Mouse (Mus musculus) embryonic facial prominence, embryonic 11.5 days (tissue): ENCODE data around the gene Ovol2. TPM values are rescaled to one million over a fixed set of nuclear protein-coding genes. Genes with fewer than 3 reads are reported as not detected.
"Not testable (repeated sequence)": the region's sequence is repeated elsewhere in the genome, so short reads cannot be mapped to it uniquely, and the experiment has no call there.

ENCODE experiments used
- ATAC-seq: fragments of 200-750 bp; cut with Nextera tagmentation; replicated peaks from 2 replicates; pipeline ENCODE4 v1.8.0; 2017; ENCODE audit warnings: low read depth; ENCODE audit not compliant: insufficient number of reproducible peaks, low FRiP score, low TSS enrichment
- DNase-seq: peaks from one replicate; pipeline ENCODE4 v3.0.0-alpha.2; 2015; ENCODE audit warnings: low spot score
- H3K27ac ChIP-seq: fragments of 300-500 bp; sonication (generic); replicated peaks from 2 replicates; pipeline ENCODE4 v1.5.1; 2014; ENCODE audit warnings: mild to moderate bottlenecking, low read depth, low read length, control low read depth
- H3K27me3 ChIP-seq: fragments of 300-500 bp; sonication (generic); 2 replicates; pipeline ENCODE4 v1.6.1; 2014; ENCODE audit warnings: mild to moderate bottlenecking, low read length, moderate library complexity, mixed read lengths; ENCODE audit not compliant: control insufficient read depth, insufficient read depth
- H3K36me3 ChIP-seq: fragments of 300-500 bp; sonication (generic); replicated peaks from 2 replicates; pipeline ENCODE4 v1.6.1; 2014; ENCODE audit warnings: low read depth, mild to moderate bottlenecking, low read length, moderate library complexity, mixed read lengths; ENCODE audit not compliant: control insufficient read depth, insufficient read depth
- H3K4me1 ChIP-seq: fragments of 300-500 bp; sonication (generic); 2 replicates; pipeline ENCODE4 v1.6.1; 2014; ENCODE audit warnings: low read length, mixed read lengths; ENCODE audit not compliant: control insufficient read depth, insufficient read depth
- H3K4me2 ChIP-seq: fragments of 300-500 bp; sonication (generic); 2 replicates; pipeline ENCODE4 v1.6.1; 2014; ENCODE audit warnings: low read depth, mild to moderate bottlenecking, control low read depth, low read length, moderate library complexity
- H3K4me3 ChIP-seq: fragments of 300-500 bp; sonication (generic); 2 replicates; pipeline ENCODE4 v1.5.1; 2014; ENCODE audit warnings: low read depth, low read length, control low read depth
- H3K9ac ChIP-seq: fragments of 300-500 bp; sonication (generic); replicated peaks from 2 replicates; pipeline ENCODE4 v1.6.1; 2014; ENCODE audit warnings: mild to moderate bottlenecking, control low read depth, low read length
- H3K9me3 ChIP-seq: fragments of 300-500 bp; sonication (generic); replicated peaks from 2 replicates; pipeline ENCODE4 v1.6.1; 2016; ENCODE audit warnings: mild to moderate bottlenecking, low read length, inconsistent platforms, mixed read lengths; ENCODE audit not compliant: control insufficient read depth
- WGBS: fragments of 180-500 bp; shearing (Covaris S2); extraction: QIAGEN DNeasy Blood & Tissue Kit; methylation state at CpG from one replicate; pipeline ENCODE4 v1.1.7; 2014; 5-methylcytosine and 5-hydroxymethylcytosine counted together
- polyA plus RNA-seq: library from polyadenylated mRNA; unstranded; fragments of >200 nt; fragmentation: Nextera tagmentation; extraction: Ambion mirVana; gene quantifications from 2 replicates; pipeline ENCODE4 v1.2.1, GENCODE M21; 2014

The Ovol2 gene
- polyA plus RNA-seq, 1 experiment from 2014 or later = 0.53 TPM

DNA sequence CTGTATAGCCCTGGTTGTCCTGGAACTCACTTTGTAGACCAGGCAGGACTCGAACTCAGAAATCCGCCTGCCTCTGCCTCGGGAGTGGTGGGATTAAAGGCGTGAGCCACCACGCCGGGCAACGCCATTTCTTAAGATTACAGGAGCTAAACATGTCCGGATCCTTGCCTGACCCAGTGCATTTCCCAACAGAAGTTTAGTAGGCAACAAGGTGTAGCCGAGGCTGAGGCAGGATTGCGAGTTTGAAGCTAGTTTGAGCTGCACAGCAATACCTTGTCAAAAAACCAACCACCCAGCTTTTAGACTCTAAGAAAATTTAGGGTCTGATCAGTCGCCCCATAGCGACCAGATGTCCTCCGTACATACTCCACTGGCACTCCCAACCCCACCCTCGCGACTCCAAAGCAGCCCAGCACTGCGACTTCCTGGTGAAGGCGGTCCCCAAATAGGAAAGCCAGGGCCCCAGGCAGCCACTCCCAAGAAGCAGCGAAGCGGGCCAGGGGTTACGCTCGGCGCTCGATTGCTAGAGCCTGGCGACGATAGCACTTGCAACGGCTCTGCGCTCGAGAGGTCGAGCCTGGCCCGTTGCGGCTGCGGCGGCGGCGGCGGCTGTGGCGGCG lies 36.6 kb upstream of the Ovol2 start, which contains the start of the genes Kat14 and Pet117:
Kat14 (plus strand) TSS at position 584 of the 620 bp plus-strand sequence.
Pet117 (plus strand) TSS at position 597 of the 620 bp plus-strand sequence.
- H3K4me2 ChIP-seq = peak within 1 kb of the TSS; percentile 48
- H3K36me3 ChIP-seq = no peaks in the 10 kb centered on the region
- DNase-seq (peak; percentile 99), ATAC-seq (peak; percentile 96)
- peak within 1 kb of the TSS; percentile 89 for H3K27ac ChIP-seq
- WGBS = 5% methylated on average over 38 of the region's 38 CpGs
- no peaks in the 10 kb centered on the region for H3K9me3 ChIP-seq
- H3K27me3 ChIP-seq = no peaks in the 10 kb centered on the region
- H3K4me1 ChIP-seq = no peaks in the 10 kb centered on the region
- peak within 1 kb of the TSS; percentile 85 for H3K4me3 ChIP-seq
- peak within 1 kb of the TSS; percentile 91 for H3K9ac ChIP-seq

DNA sequence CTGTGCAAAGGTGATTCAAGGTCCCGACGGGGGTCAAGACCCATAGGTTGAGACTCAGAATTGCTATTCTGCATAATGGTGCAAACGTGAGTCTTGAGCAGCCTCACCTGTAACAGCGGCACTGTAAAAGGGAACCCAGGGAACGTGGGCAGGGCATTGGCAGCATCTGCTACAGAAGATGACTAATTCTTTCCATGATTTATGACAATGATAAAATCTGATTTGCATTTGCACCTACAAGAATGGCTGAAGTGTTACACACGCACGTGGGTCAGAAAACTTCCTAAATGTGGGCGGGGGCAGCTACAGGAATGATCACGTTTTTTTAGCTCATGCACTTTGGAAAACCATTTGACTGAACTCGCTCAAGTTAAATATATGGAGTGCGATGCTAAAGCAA lies 20.9 kb upstream of the Ovol2 start:
- H3K4me1 ChIP-seq = no peaks in the 10 kb centered on the region
- H3K27ac ChIP-seq = no peak overlapping the region
- DNase-seq (no peak), ATAC-seq (no peak)
- H3K9me3 ChIP-seq = no peaks in the 10 kb centered on the region
- H3K4me3 ChIP-seq = no peak overlapping the region
- WGBS = 88% methylated on average over 11 of the region's 11 CpGs
- no peaks in the 10 kb centered on the region for H3K36me3 ChIP-seq
- H3K9ac ChIP-seq = no peak overlapping the region
- H3K27me3 ChIP-seq = no peaks in the 10 kb centered on the region
- H3K4me2 ChIP-seq = no peak overlapping the region

DNA sequence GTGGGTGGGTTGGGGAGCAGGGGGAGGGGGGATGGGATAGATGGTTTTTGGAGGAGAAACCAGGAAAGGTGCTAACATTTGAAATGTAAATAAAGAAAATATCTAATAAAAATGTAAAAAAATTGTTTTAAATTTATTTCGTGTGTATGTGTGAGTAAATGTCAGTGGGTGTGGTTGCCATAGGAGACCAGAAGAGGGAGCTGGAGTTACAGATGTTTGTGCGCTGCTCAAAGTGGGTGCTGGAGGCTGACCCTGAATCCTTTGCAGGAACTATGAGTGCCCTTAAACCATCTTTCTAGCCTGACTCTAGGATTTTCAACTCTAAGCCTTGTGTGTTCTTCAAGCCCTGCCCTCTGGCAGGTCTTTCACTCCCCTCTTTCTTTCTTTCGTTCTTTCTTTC lies 16.6 kb upstream of the Ovol2 start:
- Histone ChIP-seq H3K9me3 (no peaks in the 10 kb centered on the region), H3K4me2 (no peak overlapping the region)

DNA sequence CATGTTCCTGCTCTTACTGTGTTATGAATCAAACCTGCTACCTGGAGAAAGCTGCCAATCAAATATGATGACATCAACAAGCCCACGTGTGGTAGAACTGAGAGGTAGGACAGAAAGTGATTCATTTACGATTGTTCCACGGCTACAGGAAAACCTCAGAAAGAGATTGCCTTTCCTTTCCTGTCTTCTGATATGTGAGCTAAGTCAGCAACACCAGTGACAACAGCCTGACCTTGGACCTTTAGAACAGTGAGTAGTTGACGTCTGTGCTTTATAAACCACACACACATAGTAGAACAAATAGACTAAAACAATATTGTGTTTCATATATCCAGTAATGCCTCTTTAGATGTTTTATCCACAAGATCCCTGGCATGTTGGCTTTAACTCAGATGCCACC lies 11.2 kb upstream of the Ovol2 start:
- WGBS = 73% methylated on average over 4 of the region's 4 CpGs
- no peak overlapping the region for H3K27ac ChIP-seq
- no peak overlapping the region for H3K4me2 ChIP-seq
- H3K9ac ChIP-seq = no peak overlapping the region
- ATAC-seq = no peak
- no peaks in the 10 kb centered on the region for H3K4me1 ChIP-seq
- no peaks in the 10 kb centered on the region for H3K27me3 ChIP-seq
- H3K9me3 ChIP-seq = no peaks in the 10 kb centered on the region
- no peak overlapping the region for H3K4me3 ChIP-seq
- H3K36me3 ChIP-seq = no peaks in the 10 kb centered on the region
- no peak for DNase-seq

More for the DNA sequence above, 16.6 kb upstream of the Ovol2 start:
- no peaks in the 10 kb centered on the region for H3K27me3 ChIP-seq
- no peaks in the 10 kb centered on the region for H3K36me3 ChIP-seq
- DNase-seq = peak; percentile 6
- WGBS = 69% methylated on average over 3 of the region's 3 CpGs
- ATAC-seq = no peak
- H3K4me1 ChIP-seq = no peaks in the 10 kb centered on the region
- H3K27ac ChIP-seq = no peak overlapping the region
- H3K9ac ChIP-seq = no peak overlapping the region
- H3K4me3 ChIP-seq = no peak overlapping the region

DNA sequence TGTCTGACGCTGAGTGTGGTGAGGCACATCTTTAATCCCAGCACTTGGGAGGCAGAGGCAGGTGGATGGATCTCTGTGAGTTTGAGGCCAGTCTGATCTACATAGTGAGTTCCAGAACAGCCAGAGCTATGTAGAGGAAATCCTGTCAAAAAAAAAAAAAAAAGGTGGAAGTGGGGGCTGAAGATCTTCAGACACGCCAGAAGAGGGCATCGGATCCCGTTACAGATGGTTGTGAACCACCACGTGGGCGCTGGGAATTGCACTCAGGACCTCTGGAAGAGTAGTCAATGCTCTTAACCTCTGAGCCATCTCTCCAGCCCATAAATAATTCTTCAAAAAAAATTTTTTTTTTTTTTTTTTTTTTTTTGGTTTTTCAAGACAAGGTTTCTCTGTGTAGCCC lies 6.2 kb upstream of the Ovol2 start:
- H3K9me3 ChIP-seq, H3K4me1 ChIP-seq, H3K36me3 ChIP-seq, H3K27me3 ChIP-seq, H3K4me3 ChIP-seq, H3K9ac ChIP-seq, DNase-seq, H3K27ac ChIP-seq, H3K4me2 ChIP-seq, ATAC-seq: not testable (repeated sequence)
- WGBS = 77% methylated on average over 6 of the region's 6 CpGs

DNA sequence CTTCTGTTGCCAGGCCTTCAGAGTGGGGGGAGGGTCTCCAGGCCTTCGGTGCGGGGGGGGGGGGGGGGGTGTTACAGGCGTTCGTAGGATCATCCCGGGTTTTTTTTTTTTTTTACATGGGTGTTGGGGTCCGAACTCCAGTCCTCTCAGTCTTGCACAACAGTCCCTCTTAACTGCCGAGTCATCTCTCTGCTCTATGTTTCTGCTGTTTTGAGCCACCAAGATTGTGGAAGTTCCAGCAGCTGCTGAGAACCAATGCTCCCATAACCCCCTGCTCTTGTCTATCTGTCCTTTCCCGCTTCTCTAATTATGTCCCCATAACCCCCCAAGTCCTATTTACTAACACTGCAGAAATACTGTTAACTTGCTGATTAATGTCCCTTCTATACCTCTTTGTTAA lies 5.8 kb upstream of the Ovol2 start:
- Histone ChIP-seq H3K4me1 (no peaks in the 10 kb centered on the region), H3K27ac (no peak overlapping the region), H3K9ac (no peak overlapping the region), H3K9me3 (no peaks in the 10 kb centered on the region), H3K27me3 (peaks cover 13% of the 10 kb centered on the region), H3K4me2 (no peak overlapping the region), H3K4me3 (no peak overlapping the region), H3K36me3 (no peaks in the 10 kb centered on the region)
- ATAC-seq (no peak), DNase-seq (no peak)
- 87% methylated on average over 7 of the region's 8 CpGs for WGBS

DNA sequence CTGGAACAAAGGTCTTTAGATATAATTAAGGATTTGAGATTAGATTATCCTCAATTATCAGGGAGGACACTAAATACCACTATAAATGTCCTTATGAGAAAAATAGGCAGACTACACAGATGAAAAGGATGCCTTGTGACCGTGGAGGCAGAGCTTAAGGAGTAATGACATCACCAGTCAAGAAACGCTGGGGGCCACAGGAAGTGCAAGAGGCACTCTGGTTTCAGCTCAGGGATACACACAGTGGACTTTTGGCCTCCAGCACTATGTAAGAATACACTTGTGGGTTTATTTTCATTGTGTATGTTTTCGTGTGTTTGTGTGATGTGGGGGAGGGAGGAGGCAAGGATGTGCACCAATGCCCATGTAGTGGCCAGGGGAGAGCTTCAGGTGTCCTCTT lies 5.3 kb upstream of the Ovol2 start:
- DNase-seq = no peak
- 58% methylated on average over 3 of the region's 3 CpGs for WGBS
- Histone ChIP-seq H3K27ac (no peak overlapping the region), H3K9me3 (no peaks in the 10 kb centered on the region), H3K4me2 (no peak overlapping the region), H3K9ac (no peak overlapping the region), H3K36me3 (no peaks in the 10 kb centered on the region), H3K4me3 (no peak overlapping the region), H3K27me3 (peaks cover 15% of the 10 kb centered on the region), H3K4me1 (no peaks in the 10 kb centered on the region)
- ATAC-seq = no peak

DNA sequence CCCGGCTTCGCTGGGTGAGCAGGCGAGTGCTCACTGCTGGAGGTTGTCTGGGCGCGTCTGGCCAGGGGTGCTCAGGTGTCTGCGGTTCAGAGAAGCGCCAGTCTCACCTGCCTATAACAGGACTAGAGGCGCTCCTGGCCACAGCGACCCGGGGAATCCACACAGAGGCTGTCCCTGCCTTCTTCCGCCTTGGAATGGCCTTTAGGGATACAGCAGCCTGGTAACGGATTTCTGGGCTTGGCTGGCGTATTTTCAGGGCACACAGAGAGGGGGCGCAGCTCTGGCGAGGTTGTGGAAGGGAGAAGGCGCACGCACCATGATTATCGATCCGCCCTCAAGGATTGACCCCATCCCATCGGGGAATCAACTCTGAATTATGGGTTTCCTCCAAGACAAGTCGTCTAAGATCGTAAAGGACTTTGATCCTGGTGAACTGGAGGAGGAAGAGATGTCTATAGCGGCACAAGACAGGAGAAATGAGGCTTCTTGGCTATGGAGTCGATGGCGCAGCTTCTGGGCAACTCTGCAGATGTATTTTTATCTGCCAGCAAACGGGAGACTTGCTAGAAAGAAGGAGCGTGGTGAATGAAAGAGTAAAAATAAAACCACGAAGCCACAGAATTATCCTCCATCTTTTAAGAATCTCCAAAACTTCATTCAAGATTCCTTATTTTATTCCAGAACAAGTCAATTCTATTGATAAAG lies 1.3 kb upstream of the Ovol2 start:
- H3K4me2 ChIP-seq = peak overlapping the region; percentile 22
- no peaks in the 10 kb centered on the region for H3K9me3 ChIP-seq
- peak overlapping the region; percentile 14; the same call in 1 of the 2 replicates for H3K9ac ChIP-seq
- no peaks in the 10 kb centered on the region for H3K36me3 ChIP-seq
- DNase-seq (peak; percentile 39), ATAC-seq (no peak)
- WGBS = 6% methylated on average over 28 of the region's 28 CpGs
- peaks cover 9% of the 10 kb centered on the region for H3K4me1 ChIP-seq
- H3K27ac ChIP-seq = no peak overlapping the region
- H3K4me3 ChIP-seq = peak overlapping the region; percentile 24
- peaks cover 44% of the 10 kb centered on the region for H3K27me3 ChIP-seq
